Mouse (Mus musculus): ENCODE measurements around the gene 4930556J24Rik. TPM values are rescaled to one million over a fixed set of nuclear protein-coding genes. Genes with fewer than 3 reads are reported as not detected.
"Not testable (repeated sequence)": the region's sequence is repeated elsewhere in the genome, so short reads cannot be mapped to it uniquely, and the experiment has no call there.

The 4930556J24Rik gene
- total RNA-seq (2021): not detected in 2 replicates
- long read RNA-seq, experiment 1, partial matches to known transcripts: 0 of 4 reads
- long read RNA-seq, experiment 1, other reads (novel, unspliced or antisense): 4 of 4 reads
- long read RNA-seq, experiment 2, partial matches to known transcripts: 0 of 4 reads
- long read RNA-seq, experiment 2, other reads (novel, unspliced or antisense): 4 of 4 reads

- DNase-seq: no peak
Measured at GRCm38 (mm10) chr11:3976678-3977077, at the start of gene 4930556J24Rik. TSS of gene 4930556J24Rik (minus strand) at chr11:3976778.

DNA sequence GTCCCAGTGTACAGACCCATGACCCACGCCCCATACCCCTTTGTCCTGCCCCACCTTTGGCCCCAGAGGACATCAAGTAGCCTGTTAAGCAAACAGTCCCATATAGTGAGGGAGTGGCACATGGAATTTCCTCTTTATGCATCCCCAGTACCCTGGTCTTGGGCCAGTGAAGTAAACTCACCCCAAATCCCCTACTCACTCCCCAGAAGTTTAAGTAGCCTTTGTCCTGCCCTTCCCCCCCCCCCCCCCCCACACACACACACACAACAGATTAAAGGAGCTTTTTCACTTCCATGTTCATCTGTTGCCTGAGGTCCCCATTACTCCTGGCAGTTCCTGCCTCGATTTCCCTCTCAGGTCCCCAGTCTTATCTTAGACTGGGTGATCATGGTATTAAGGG, 46.7 kb upstream of the 4930556J24Rik start:
- no peak for DNase-seq

DNA sequence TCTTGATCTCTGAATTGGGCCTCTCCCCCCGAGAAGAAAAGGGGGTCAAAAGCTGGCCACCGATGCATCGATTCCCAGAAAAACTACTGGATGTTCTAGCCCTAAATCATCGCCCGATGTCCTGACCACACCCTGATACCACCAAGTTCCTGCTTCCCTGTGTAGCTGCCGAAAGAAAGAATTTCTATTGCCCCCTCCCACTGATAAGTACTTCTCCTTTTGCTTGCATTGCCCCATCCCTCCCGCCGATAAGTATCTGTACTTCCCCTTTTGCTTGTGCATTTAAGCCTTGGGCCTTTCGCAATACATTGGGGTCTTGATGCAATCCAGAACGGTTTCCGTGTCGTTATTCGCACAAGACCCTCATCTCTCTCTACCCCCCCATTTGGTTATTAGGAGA, 45.5 kb upstream of the 4930556J24Rik start:
- DNase-seq: not testable (repeated sequence)

GRCm38 (mm10) chr11:4015796-4016195, 39.2 kb upstream of the 4930556J24Rik start:
- not testable (repeated sequence) for DNase-seq

DNA sequence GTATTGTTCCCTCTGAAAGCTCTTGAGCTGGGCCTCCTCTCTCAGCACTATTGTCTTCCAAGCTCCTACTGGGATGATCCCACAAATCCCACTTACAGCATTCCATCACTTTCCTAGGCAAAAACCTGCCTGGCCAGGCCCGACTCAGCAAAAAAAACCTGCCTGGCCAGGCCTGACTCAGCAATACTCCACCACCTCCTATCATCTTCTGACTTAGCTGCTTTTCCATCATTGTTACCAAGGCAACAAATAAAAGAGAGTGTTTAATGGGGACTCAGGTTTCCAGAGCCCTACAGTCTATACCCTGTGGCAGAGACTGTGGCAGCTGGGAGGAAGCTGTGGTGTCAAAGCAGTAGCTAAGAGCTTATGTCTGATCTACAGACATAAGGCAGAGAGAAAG, 36.0 kb upstream of the 4930556J24Rik start:
- DNase-seq: no peak

DNA sequence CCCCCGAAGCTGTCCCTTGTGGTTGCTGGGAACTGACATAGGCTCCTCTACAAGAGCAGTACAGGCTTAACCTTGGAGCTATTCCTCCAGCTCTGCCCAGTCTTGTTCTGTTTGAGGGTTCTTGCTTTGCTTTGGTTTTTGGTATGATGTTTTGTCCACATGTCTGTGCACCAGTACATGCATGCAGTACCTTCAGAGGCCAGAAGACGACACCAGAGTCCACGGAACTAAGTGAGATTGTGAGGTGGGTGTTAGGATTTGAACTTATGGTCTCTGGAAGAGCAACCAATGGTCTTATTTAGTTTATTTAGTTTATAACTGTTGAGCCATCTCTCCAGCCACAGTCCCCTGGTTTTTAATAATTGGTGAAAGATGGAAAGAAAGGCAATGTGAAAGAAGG, 29.9 kb upstream of the 4930556J24Rik start:
- DNase-seq: no peak

GRCm38 (mm10) chr11:4005220-4005805, 28.7 kb upstream of the 4930556J24Rik start:
- DNase-seq: no peak

- DNase-seq: peak; percentile 80
Measured at GRCm38 (mm10) chr11:4001603-4002002, 25.0 kb upstream of the 4930556J24Rik start.

DNA sequence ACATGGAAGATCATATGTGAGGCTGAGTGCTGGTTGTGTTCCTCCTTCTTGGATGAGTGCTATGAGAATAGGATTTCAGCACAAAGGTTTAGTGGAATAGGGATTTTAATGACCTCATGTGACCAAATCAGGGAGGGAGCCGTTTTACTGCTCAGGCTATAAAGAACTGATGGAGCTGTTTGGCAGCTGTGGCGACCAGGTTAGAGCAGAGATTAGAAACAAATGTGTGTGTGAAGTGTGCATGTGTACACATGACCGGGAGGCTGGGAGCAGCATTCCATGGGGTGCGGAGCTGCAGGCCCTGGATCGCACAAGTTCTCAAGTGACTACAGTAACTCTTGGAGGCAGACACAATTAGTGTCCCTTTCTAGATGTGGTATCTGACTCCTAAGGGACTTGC, 23.0 kb upstream of the 4930556J24Rik start:
- no peak for DNase-seq

- DNase-seq: peak; percentile 27
Measured at GRCm38 (mm10) chr11:3997978-3998720, 21.6 kb upstream of the 4930556J24Rik start.

GRCm38 (mm10) chr11:3996840-3997239, 20.3 kb upstream of the 4930556J24Rik start:
- DNase-seq: no peak

DNA sequence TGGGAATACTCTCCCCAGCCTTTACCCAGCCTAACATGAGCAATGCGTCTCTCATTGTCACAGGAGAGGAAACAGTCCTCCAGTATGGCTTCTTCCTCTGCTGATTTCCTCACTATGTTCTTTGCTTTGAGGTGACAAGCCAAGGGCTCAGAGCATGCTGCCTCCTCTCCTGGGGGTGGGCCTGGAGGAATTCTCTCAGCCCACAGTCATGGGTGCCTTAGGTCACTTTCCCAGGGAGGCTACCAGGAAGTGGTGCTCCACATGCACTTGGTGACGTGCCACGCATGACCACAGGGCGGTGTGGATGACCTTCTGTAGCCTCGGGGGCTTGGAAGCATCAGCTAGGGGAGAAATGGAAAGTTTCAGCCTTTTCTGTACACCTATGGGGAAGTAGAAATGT, 18.9 kb upstream of the 4930556J24Rik start:
- no peak for DNase-seq

- no peak for DNase-seq
Measured at GRCm38 (mm10) chr11:3993914-3994313, 17.3 kb upstream of the 4930556J24Rik start.

DNA sequence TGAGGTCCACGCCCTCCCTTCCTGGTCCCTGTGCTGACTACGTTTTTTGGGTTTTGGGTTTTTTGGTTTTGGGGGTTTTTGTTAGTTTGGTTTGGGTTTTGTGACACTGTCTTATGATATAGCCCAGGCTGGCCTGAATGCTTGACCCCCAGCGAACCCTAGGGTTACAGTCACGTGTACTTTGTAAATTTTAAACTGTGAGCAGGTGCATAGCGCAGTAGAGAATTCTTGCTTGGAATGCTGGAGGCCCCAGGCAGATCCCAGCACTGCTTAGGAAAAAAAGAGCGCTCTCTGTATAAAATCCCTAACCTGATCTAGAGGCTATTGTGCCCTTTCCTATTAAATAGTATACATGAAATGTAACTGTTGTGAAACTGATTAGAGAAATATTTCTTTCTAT, 16.6 kb upstream of the 4930556J24Rik start:
- DNase-seq: no peak

DNA sequence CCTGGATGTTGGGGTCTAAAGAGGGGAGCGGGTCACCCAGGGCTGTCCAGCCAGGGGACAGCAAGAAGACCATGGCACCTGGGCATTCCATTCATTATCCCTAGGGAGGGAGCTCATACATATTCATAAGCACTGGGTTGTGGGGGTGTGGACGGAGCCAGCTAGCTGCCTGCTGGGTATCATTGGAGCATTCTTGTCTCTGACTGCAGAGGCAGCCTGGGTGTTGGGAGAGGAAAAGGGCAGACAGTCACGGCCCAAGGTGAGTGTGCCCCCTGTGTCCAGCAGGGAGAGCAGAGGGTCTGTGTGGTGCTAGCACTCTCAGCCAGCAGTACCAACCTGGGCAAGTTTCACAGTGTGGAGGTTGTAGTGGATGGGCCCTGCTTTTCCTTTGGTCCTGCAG, 13.2 kb upstream of the 4930556J24Rik start:
- DNase-seq: no peak

DNA sequence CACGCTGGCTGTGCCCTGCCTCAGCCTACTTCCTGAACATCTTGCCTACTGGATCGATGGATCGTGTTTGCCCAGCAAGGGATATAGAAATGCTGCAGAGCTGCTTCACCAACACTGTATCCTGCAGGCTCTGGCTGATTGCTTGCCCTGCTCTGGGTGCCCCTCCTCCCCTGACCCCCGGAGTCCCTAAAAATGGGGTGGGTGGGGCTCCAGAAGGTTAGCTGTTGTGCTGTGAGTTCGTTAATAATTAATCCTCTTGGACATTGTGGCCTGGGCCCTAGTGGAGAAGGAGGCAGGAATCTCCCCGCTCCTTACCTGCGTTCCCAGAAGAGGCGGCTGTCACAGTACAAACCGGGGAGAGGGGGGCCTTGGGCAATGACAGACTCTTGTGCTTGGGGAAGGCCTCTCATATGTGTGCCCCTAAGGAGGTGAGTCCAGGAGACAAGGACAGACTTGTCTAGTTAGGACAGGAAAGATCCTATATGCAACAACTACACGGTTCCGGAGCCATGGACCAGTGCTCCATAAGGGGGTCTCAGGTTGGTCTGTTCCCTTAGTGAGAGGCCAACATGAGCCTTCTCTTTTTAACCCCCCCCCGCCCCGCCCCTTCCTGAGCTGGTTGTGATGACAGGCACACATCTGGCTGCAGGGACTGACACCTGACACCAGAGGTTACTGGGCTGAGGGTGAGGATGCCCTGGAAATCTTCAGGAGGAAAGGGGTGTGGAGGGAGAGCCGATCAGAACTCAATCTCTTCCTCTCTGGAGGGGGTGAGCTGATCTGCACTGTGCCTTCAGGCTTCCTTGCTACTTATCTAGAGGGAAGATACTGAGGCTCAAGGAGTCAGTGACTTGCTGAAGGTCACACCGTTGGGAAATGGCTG, 7.5 kb upstream of the 4930556J24Rik start:
- DNase-seq: no peak

DNA sequence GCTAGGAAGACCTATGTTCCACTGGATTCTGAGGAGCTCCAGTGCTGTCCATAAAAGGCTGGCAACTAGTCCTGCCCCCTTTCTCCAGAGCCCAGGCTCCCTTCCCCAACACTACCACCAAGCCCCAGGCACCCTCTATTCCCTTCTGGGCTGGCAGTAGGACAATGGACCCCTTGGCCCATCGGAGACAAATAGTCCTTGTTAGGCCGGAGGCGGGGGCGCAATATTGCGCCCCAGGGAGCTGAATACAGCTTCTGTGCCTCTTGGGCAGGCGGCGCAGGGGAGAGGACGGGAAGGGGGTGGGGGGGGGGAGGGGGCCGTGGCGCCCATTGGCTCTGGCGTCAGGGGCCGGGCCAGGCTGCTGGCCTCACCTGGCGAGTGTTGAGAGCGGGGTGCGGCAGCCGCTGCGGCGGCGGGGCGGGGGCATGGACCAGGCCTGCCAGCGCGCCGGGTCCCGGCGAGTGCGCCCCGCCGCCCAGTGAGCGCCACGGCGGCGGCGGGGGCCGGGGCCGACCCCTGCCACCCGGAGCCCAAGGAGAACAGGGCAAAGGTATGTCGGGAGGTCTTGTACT, 6.8 kb upstream of the 4930556J24Rik start, which contains the start of gene Gal3st1:
TSS of gene Gal3st1 (plus strand) at position 346 of the 572 bp plus-strand sequence.
- no peak for DNase-seq

GRCm38 (mm10) chr11:3982275-3983209, 6.0 kb upstream of the 4930556J24Rik start:
- DNase-seq: peak; percentile 6

- DNase-seq: no peak
Measured at GRCm38 (mm10) chr11:3981536-3981935, 5.0 kb upstream of the 4930556J24Rik start.

DNA sequence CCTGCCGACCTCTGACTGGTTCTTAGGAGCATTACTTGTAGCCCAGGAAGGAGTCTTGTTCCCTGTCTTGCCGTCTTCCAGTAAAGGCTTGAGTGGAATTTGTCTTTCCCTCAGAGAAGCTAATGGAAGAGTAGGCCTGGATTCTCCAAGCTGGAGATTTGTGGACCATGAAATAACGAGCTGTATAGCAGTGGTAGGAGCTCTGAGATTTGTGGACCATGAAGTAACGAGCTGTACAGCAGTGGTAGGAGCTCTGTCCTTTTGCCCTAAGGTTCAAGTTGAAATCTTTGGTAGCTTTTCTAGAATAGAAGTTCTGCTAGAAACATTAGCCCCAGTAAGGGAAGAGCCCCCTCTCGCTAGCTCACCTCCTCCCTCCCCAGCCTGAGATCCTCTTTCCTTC, 1.8 kb upstream of the 4930556J24Rik start:
- DNase-seq: no peak

- no peak for DNase-seq
Measured at GRCm38 (mm10) chr11:3974311-3974710, 2.3 kb downstream of the 4930556J24Rik start.
